Mouse (Mus musculus): Measurements from ENCODE around the gene Tnfsf13. TPM values are rescaled to one million over a fixed set of nuclear protein-coding genes. Genes with fewer than 3 reads are reported as not detected.

Tnfsf13 gene
- polyA plus RNA-seq, 1 experiment from 2014 or later = 0.73 TPM

DNA sequence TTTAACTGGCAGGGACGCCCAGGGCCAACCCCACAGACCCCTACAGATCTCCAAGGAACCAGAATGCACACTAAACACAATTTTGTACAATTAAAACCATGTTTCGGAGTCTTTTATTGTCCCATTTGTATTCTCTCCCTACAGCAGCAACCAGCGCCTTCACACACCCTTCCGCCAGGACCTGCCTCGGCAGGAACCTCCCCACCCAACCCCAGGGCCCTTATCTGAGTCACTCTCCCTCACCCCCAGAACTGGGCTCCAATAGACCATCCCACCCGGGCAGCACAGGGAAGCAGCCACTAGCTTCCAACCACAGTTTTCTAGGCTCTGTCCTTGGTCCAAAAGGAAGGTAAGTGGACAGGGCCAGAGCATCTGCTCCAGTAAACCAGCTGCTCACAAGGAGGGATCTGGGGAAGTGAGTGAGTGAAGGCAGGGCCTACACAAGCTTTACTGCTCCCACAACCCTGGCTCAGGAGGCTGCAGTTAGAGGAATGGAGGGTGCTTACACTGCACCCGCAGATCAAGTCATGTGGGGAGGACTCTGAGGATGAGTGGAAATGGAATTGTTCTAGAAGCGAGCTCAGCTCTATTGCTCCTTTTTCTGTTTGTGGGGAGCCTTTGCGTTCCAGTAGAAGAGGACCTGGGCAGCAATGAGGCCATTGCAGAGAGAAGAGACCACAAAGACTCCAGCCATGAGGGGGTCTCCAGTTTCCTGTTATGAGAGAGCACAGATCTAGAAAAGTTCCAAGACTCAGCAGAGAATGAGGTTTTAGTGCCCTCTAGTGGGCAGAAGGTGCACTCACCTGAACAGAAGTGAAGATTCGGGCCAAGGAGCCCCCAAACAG lies 28.7 kb downstream of the Tnfsf13 start:
- no peak for ATAC-seq (ENCODE audit: insufficient number of reproducible peaks, low FRiP score, low TSS enrichment, low read depth)
- Histone ChIP-seq H3K36me3 (peaks cover 56% of the 10 kb centered on the region), H3K9ac (no peak overlapping the region), H3K27me3 (no peaks in the 10 kb centered on the region), H3K4me1 (peaks cover 45% of the 10 kb centered on the region), H3K4me2 (peak overlapping the region; percentile 19; the same call in 1 of the 2 replicates), H3K4me3 (no peak overlapping the region), H3K27ac (peak overlapping the region; percentile 77), H3K9me3 (no peaks in the 10 kb centered on the region)
- 65% methylated on average over 10 of the region's 10 CpGs for WGBS

DNA sequence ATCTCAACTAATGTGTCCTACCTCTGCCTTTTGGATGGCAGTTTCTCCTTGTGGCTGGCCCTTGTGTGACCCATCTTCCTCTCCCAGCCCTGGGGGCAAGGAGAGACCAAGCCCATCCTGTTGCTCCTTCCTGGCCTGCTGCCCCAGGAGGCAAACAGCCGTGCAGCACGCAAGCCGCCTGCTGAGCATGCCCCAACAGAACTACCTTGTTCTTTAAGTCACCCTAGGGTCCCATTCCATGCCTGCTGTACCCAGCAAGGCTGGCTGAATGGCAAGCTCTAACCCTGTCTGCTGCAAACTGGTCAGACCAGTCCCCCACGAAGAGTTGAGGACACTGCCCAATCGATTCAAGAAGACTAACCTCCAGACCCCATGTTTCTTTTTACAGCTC lies 29.5 kb downstream of the Tnfsf13 start:
- no peaks in the 10 kb centered on the region for H3K9me3 ChIP-seq
- H3K36me3 ChIP-seq = peaks cover 64% of the 10 kb centered on the region
- H3K4me1 ChIP-seq = peaks cover 37% of the 10 kb centered on the region
- H3K27me3 ChIP-seq = no peaks in the 10 kb centered on the region
- no peak overlapping the region for H3K9ac ChIP-seq
- peak overlapping the region; percentile 77 for H3K27ac ChIP-seq
- peak overlapping the region; percentile 19 for H3K4me2 ChIP-seq
- no peak overlapping the region for H3K4me3 ChIP-seq
- no peak for ATAC-seq (ENCODE audit: insufficient number of reproducible peaks, low FRiP score, low TSS enrichment, low read depth)
- WGBS = 71% methylated on average over 5 of the region's 5 CpGs

DNA sequence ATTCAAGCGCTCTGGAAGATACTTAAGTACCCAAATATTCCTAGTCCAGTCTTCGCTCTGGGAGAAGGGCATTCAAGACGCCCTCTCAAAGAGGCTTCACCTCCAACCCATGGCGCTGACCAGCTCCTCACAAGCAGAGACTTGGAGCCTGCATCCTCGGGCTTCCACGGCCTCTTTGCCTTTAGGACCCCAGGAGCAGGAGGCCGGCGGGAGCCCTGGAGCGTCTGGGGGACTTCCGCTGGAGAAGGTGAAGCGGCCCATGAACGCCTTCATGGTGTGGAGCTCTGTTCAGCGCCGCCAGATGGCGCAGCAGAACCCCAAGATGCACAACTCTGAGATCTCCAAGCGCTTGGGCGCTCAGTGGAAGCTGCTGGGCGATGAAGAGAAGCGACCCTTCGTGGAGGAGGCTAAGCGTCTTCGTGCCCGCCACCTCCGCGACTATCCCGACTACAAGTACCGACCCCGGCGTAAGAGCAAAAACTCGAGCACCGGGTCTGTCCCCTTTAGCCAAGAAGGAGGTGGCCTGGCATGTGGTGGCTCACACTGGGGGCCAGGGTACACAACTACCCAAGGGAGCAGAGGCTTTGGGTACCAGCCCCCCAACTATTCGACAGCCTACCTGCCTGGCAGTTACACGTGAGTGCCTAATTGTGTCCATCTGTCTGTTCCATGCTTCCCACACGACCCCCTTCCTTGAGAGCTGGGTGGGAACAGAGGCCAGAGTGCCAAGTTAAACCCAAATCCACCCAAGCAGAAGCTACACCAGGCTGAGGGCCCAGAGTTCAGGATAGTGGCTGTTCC lies 30.1 kb downstream of the Tnfsf13 start, which contains the start of gene Sox15:
Gene Sox15, plus strand, starts transcription at position 51 of the 801 bp plus-strand sequence.
- Histone ChIP-seq H3K9ac (0 out of 2 replicates have a peak within 1 kb of the TSS, but pooled peaks have one; percentile 21), H3K4me3 (no peak within 1 kb of the TSS), H3K4me2 (peak within 1 kb of the TSS; percentile 19), H3K27ac (peak within 1 kb of the TSS; percentile 77), H3K36me3 (peaks cover 70% of the 10 kb centered on the region), H3K27me3 (no peaks in the 10 kb centered on the region), H3K9me3 (no peaks in the 10 kb centered on the region), H3K4me1 (peaks cover 37% of the 10 kb centered on the region)
- peak; percentile 31; the same call in 1 of the 2 replicates for ATAC-seq (ENCODE audit: insufficient number of reproducible peaks, low FRiP score, low TSS enrichment, low read depth)
- WGBS = 19% methylated on average over 34 of the region's 34 CpGs

DNA sequence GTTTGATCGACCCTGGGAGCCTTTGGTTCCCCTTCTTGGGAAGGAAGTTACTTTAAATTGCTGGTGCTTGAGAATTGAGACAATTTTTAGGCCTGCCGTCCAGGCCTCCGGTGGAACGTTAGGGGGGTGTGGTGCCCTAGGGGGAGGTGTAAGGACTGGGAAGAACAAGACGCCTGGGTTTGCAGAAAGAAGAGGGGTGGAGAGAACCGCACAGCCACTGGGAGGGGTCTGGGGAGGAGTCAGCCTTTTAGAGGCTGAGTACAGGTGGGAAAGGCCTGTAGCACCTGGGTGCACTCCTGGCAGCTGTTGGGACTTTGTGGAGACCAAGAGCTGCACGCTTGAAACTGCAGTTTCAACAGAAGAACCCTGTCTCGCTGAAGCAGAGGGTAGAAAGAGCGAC lies 30.8 kb downstream of the Tnfsf13 start:
- H3K36me3 ChIP-seq = peaks cover 77% of the 10 kb centered on the region
- ATAC-seq (ENCODE audit: insufficient number of reproducible peaks, low FRiP score, low TSS enrichment, low read depth) = no peak
- H3K4me1 ChIP-seq = peaks cover 37% of the 10 kb centered on the region
- H3K9me3 ChIP-seq = no peaks in the 10 kb centered on the region
- peak overlapping the region; percentile 77 for H3K27ac ChIP-seq
- WGBS = 29% methylated on average over 9 of the region's 9 CpGs
- H3K9ac ChIP-seq = no peak overlapping the region
- H3K27me3 ChIP-seq = no peaks in the 10 kb centered on the region
- no peak overlapping the region for H3K4me3 ChIP-seq
- H3K4me2 ChIP-seq = no peak overlapping the region

DNA sequence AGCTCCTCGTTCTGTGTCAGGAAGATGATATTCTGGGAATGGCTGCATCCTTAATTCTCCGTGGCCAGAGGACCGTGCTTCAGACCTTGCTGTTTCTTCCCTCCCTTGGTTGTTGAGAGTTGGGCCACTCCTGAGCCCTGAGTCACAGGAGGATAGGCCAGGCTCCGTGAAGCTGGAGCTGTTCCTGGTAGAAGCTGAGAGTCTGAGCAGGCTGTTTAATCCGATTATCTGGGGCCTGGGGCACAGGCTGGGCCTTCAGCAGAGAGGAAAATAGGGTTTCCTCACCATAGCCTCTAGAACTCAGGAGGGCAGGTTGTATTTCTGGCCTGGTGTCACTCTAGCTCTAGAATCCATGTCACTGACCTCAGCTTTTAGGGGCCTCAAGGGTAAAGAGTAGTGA lies 32.2 kb downstream of the Tnfsf13 start:
- ATAC-seq (ENCODE audit: insufficient number of reproducible peaks, low FRiP score, low TSS enrichment, low read depth) = no peak
- Histone ChIP-seq H3K4me2 (no peak overlapping the region), H3K9me3 (no peaks in the 10 kb centered on the region), H3K4me3 (no peak overlapping the region), H3K4me1 (peaks cover 37% of the 10 kb centered on the region), H3K27me3 (no peaks in the 10 kb centered on the region), H3K9ac (no peak overlapping the region), H3K36me3 (peaks cover 78% of the 10 kb centered on the region), H3K27ac (no peak overlapping the region)
- WGBS = 68% methylated on average over 5 of the region's 5 CpGs

DNA sequence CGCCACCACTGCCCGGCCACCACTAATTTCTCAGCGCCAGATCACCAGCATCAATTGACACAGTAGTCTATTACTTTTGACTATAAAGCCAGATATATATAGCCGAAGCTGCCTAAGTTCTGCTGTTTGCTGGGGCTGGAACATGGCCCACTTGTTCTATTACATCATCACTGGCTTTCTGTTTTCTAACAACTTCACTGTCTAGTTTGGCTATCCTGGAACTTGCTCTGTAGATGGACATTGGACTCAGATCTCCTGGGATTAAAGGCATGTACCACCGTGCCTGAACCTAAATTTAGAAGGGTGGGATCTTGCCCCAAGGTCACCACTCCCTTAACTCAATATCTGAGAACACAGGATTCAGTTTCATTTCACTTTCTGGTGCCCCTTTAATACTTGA lies 39.7 kb downstream of the Tnfsf13 start:
- H3K36me3 ChIP-seq = peaks cover 96% of the 10 kb centered on the region
- H3K4me2 ChIP-seq = no peak overlapping the region
- no peak overlapping the region for H3K4me3 ChIP-seq
- 92% methylated on average over 5 of the region's 5 CpGs for WGBS
- no peak overlapping the region for H3K9ac ChIP-seq
- no peak for ATAC-seq (ENCODE audit: insufficient number of reproducible peaks, low FRiP score, low TSS enrichment, low read depth)
- no peaks in the 10 kb centered on the region for H3K9me3 ChIP-seq
- H3K4me1 ChIP-seq = no peaks in the 10 kb centered on the region
- no peaks in the 10 kb centered on the region for H3K27me3 ChIP-seq
- H3K27ac ChIP-seq = no peak overlapping the region

DNA sequence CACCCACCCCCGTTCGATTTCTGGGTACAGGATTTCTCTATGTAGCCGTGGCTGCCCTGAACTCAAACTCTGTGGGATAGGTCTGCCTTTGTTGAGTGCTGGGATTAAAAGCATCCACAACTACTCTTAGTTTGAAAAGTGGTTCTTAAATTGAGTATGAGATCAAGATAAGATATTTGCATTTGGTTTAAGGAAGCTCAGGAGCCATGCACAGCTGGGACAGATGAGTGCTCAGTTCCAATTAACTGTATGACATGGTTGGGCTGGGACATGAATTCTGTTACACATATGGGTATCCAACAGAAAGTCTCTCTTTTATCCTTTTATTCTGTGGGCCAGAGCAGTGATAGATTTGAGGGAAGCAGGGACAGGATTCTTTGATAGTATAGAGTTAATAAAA lies 50.1 kb downstream of the Tnfsf13 start:
- Histone ChIP-seq H3K9me3 (no peaks in the 10 kb centered on the region), H3K36me3 (peaks cover 24% of the 10 kb centered on the region), H3K9ac (no peak overlapping the region), H3K27me3 (no peaks in the 10 kb centered on the region), H3K4me1 (peaks cover 19% of the 10 kb centered on the region), H3K4me3 (no peak overlapping the region), H3K4me2 (0 out of 2 replicates have a peak overlapping the region, but pooled peaks have one; percentile 7), H3K27ac (no peak overlapping the region)
- 81% methylated on average over 3 of the region's 3 CpGs for WGBS
- ATAC-seq (ENCODE audit: insufficient number of reproducible peaks, low FRiP score, low TSS enrichment, low read depth) = no peak

DNA sequence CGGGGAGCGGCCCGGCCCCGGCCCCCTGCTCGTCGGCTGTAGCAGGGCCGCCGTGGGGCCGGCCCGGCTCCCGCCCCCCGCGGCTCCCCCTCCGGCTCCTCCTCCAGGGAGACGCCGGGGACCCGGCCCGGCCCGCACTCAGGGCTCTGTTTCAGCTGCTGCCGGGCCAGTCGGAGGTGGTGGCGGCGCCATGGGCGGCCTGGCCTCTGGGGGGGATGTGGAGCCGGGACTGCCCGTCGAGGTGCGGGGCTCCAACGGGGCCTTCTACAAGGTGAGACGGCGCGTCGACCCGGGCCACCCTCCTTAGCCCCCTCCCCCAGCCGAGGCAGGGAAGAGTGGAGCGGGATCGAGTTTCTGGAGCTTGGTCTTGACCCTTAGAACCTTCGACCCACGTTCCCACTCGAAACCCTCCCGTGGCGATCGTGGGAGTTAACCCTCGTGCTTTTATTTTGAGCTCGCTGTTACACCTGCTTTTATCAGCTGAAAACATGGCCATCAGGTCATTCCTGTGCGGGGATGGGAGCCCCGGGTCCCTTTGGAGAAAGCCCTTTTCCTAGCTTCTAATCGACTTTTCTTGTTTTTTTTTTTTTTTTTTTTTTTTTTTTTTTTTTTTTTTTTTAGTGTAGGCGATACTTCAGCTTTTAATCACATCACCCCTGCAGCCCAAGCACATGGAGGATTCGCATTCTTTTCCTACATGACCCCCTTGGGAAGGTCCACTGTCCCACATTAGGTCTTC lies 52.3 kb downstream of the Tnfsf13 start:
- no peaks in the 10 kb centered on the region for H3K27me3 ChIP-seq
- H3K9ac ChIP-seq = peak overlapping the region; percentile 98
- H3K36me3 ChIP-seq = peaks cover 9% of the 10 kb centered on the region; the same call in 1 of the 2 replicates
- peak overlapping the region; percentile 98 for H3K27ac ChIP-seq
- ATAC-seq (ENCODE audit: insufficient number of reproducible peaks, low FRiP score, low TSS enrichment, low read depth) = peak; percentile 53; the same call in 1 of the 2 replicates
- H3K9me3 ChIP-seq = no peaks in the 10 kb centered on the region
- H3K4me2 ChIP-seq = peak overlapping the region; percentile 50
- H3K4me1 ChIP-seq = peaks cover 19% of the 10 kb centered on the region
- WGBS = under 1% methylated on average over 36 of the region's 50 CpGs
- H3K4me3 ChIP-seq = peak overlapping the region; percentile 95

MicroRNAs encoded within 50 kb of the gene (microRNA counts, 519-probe panel; counts per million panel counts)
- not detected for microRNA mmu-miR-1934
- 3,497 counts per million, percentile 82 among the panel's probes with 10 or more counts for microRNA mmu-miR-467f

Small RNAs within 50 kb of the gene (microRNA-seq; reads per million reads assigned to microRNA genes)
- gene Mir1934 = 2.7 reads per million, percentile 6 among the genes with 10 or more reads in this experiment
- not detected for gene Mir467f

Other genes starting within 250 kb of the Tnfsf13 start
- 2.0 and 3.0 TPM in 2 replicates for gene Dnah2, start 136.7 kb downstream of the Tnfsf13 start, polyA plus RNA-seq (2015; fragmentation: Nextera tagmentation; extraction: Ambion mirVana)
- 27.9 and 33.2 TPM in 2 replicates for gene Efnb3, start 125.6 kb downstream of the Tnfsf13 start, polyA plus RNA-seq (2015; fragmentation: Nextera tagmentation; extraction: Ambion mirVana)
- gene Wrap53, start 105.5 kb downstream of the Tnfsf13 start, polyA plus RNA-seq (2015; fragmentation: Nextera tagmentation; extraction: Ambion mirVana) = 23.6 and 24.8 TPM in 2 replicates
- gene Trp53, start 105.4 kb downstream of the Tnfsf13 start, polyA plus RNA-seq (2015; fragmentation: Nextera tagmentation; extraction: Ambion mirVana) = 132 and 134 TPM in 2 replicates
- 8.2 and 10.5 TPM in 2 replicates for gene Atp1b2, start 79.8 kb downstream of the Tnfsf13 start, polyA plus RNA-seq (2015; fragmentation: Nextera tagmentation; extraction: Ambion mirVana)
- not detected in 2 replicates for gene Shbg, start 67.9 kb downstream of the Tnfsf13 start, polyA plus RNA-seq (2015; fragmentation: Nextera tagmentation; extraction: Ambion mirVana)
- gene Sat2, start 63.8 kb downstream of the Tnfsf13 start, polyA plus RNA-seq (2015; fragmentation: Nextera tagmentation; extraction: Ambion mirVana) = 15.7 and 16.2 TPM in 2 replicates
- 26.8 and 27.1 TPM in 2 replicates for gene Fxr2, start 52.8 kb downstream of the Tnfsf13 start, polyA plus RNA-seq (2015; fragmentation: Nextera tagmentation; extraction: Ambion mirVana)
- gene Sox15, start 30.5 kb downstream of the Tnfsf13 start, polyA plus RNA-seq (2015; fragmentation: Nextera tagmentation; extraction: Ambion mirVana) = 3.2 and 4.8 TPM in 2 replicates
- gene Mpdu1, start 23.1 kb downstream of the Tnfsf13 start, polyA plus RNA-seq (2015; fragmentation: Nextera tagmentation; extraction: Ambion mirVana) = 58.9 and 63.9 TPM in 2 replicates
- gene Cd68, start 19.6 kb downstream of the Tnfsf13 start, polyA plus RNA-seq (2015; fragmentation: Nextera tagmentation; extraction: Ambion mirVana) = 18.2 and 24.1 TPM in 2 replicates
- gene Eif4a1, start 13.4 kb downstream of the Tnfsf13 start, polyA plus RNA-seq (2015; fragmentation: Nextera tagmentation; extraction: Ambion mirVana) = 443 and 469 TPM in 2 replicates
- 87.5 and 87.9 TPM in 2 replicates for gene Senp3, start 3.7 kb downstream of the Tnfsf13 start, polyA plus RNA-seq (2015; fragmentation: Nextera tagmentation; extraction: Ambion mirVana)
- gene Tnfsf12, start 10.1 kb upstream of the Tnfsf13 start, polyA plus RNA-seq (2015; fragmentation: Nextera tagmentation; extraction: Ambion mirVana) = 10.8 and 12.9 TPM in 2 replicates
- 4.8 and 5.7 TPM in 2 replicates for gene Tnfsfm13, start 10.3 kb upstream of the Tnfsf13 start, polyA plus RNA-seq (2015; fragmentation: Nextera tagmentation; extraction: Ambion mirVana)
- 20.0 and 20.9 TPM in 2 replicates for gene Polr2a, start 72.9 kb upstream of the Tnfsf13 start, polyA plus RNA-seq (2015; fragmentation: Nextera tagmentation; extraction: Ambion mirVana)
- 0.09 and 0.15 TPM in 2 replicates for gene Slc35g3, start 76.2 kb upstream of the Tnfsf13 start, polyA plus RNA-seq (2015; fragmentation: Nextera tagmentation; extraction: Ambion mirVana)
- gene Zbtb4, start 80.1 kb upstream of the Tnfsf13 start, polyA plus RNA-seq (2015; fragmentation: Nextera tagmentation; extraction: Ambion mirVana) = 5.1 and 5.4 TPM in 2 replicates
- 18.6 and 30.0 TPM in 2 replicates for gene Chrnb1, start 110.2 kb upstream of the Tnfsf13 start, polyA plus RNA-seq (2015; fragmentation: Nextera tagmentation; extraction: Ambion mirVana)
- 3.4 and 3.9 TPM in 2 replicates for gene Fgf11, start 116.1 kb upstream of the Tnfsf13 start, polyA plus RNA-seq (2015; fragmentation: Nextera tagmentation; extraction: Ambion mirVana)
- 8.1 and 8.9 TPM in 2 replicates for gene Tmem102, start 119.8 kb upstream of the Tnfsf13 start, polyA plus RNA-seq (2015; fragmentation: Nextera tagmentation; extraction: Ambion mirVana)
- gene Gm39566, start 129.5 kb upstream of the Tnfsf13 start, polyA plus RNA-seq (2015; fragmentation: Nextera tagmentation; extraction: Ambion mirVana) = not detected in 2 replicates
- not detected in 2 replicates for gene Spem2, start 132.7 kb upstream of the Tnfsf13 start, polyA plus RNA-seq (2015; fragmentation: Nextera tagmentation; extraction: Ambion mirVana)
- 0.28 TPM in 1 of 2 replicates, not detected in the other for gene Spem1, start 136.4 kb upstream of the Tnfsf13 start, polyA plus RNA-seq (2015; fragmentation: Nextera tagmentation; extraction: Ambion mirVana)
- 7.6 and 8.7 TPM in 2 replicates for gene Nlgn2, start 152.0 kb upstream of the Tnfsf13 start, polyA plus RNA-seq (2015; fragmentation: Nextera tagmentation; extraction: Ambion mirVana)
- gene Tmem256, start 152.7 kb upstream of the Tnfsf13 start, polyA plus RNA-seq (2015; fragmentation: Nextera tagmentation; extraction: Ambion mirVana) = 325 and 365 TPM in 2 replicates
- 132 and 134 TPM in 2 replicates for gene Plscr3, start 160.6 kb upstream of the Tnfsf13 start, polyA plus RNA-seq (2015; fragmentation: Nextera tagmentation; extraction: Ambion mirVana)
- gene Tnk1, start 172.9 kb upstream of the Tnfsf13 start, polyA plus RNA-seq (2015; fragmentation: Nextera tagmentation; extraction: Ambion mirVana) = 4.1 and 5.0 TPM in 2 replicates
- 0.31 and 0.73 TPM in 2 replicates for gene Tmem95, start 192.2 kb upstream of the Tnfsf13 start, polyA plus RNA-seq (2015; fragmentation: Nextera tagmentation; extraction: Ambion mirVana)
- 20.5 TPM in 2 replicates for gene Kctd11, start 195.6 kb upstream of the Tnfsf13 start, polyA plus RNA-seq (2015; fragmentation: Nextera tagmentation; extraction: Ambion mirVana)
- gene Acap1, start 209.8 kb upstream of the Tnfsf13 start, polyA plus RNA-seq (2015; fragmentation: Nextera tagmentation; extraction: Ambion mirVana) = 2.7 and 3.1 TPM in 2 replicates
- 7.6 and 8.4 TPM in 2 replicates for gene 2810408A11Rik, start 215.2 kb upstream of the Tnfsf13 start, polyA plus RNA-seq (2015; fragmentation: Nextera tagmentation; extraction: Ambion mirVana)
- 7.1 and 7.3 TPM in 2 replicates for gene Neurl4, start 215.3 kb upstream of the Tnfsf13 start, polyA plus RNA-seq (2015; fragmentation: Nextera tagmentation; extraction: Ambion mirVana)
- 71.5 and 77.1 TPM in 2 replicates for gene Gps2, start 228.1 kb upstream of the Tnfsf13 start, polyA plus RNA-seq (2015; fragmentation: Nextera tagmentation; extraction: Ambion mirVana)
- gene Eif5a, start 236.2 kb upstream of the Tnfsf13 start, polyA plus RNA-seq (2015; fragmentation: Nextera tagmentation; extraction: Ambion mirVana) = 1,601 and 1,681 TPM in 2 replicates